Mouse (Mus musculus): Measurements from ENCODE around the gene Trpv4.

DNA sequence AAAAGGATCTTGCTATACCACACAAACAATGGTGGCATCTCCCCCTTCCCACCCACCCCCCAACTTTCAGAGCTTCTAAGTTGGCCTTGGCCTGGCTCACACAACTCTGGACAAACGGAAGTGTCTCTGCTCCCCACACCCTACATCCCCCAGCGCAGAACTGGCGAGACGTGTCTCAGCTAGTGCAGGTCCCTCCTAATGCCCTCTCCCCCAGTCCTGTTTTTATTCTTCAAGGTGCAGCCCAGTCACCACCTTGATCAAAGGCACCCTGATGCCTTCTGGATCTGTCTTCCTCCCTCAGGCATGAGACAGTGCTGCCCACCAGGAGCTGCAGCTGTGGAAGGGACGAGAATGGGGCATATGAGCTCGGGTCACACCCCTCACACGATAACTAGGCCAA lies 1.9 kb downstream of the Trpv4 start:
- TF ChIP-seq CTCF (conservative IDR thresholded peaks at IDR 0.05; ENCODE audit: insufficient read depth, insufficient read length, low read depth, low read length) (no peak), POLR2A (IDR thresholded peaks at IDR 0.05; ENCODE audit: low read depth, low read length) (no peak)

Measured in kidney, adult 2 months (tissue).